Mouse (Mus musculus) limb, embryonic 13.5 days (tissue): ENCODE results near the gene Ccdc186. TPM values are rescaled to one million over a fixed set of nuclear protein-coding genes. Genes with fewer than 3 reads are reported as not detected.
"Not testable (repeated sequence)": the region's sequence is repeated elsewhere in the genome, so short reads cannot be mapped to it uniquely, and the experiment has no call there.

Experiments
- ATAC-seq: fragments of 200-750 bp; cut with Nextera tagmentation; 2 replicates; pipeline ENCODE4 v1.8.0; 2017; ENCODE audit warnings: low read depth, moderate number of reproducible peaks, moderate TSS enrichment; ENCODE audit not compliant: low FRiP score
- H3K27ac ChIP-seq: fragments of 300-500 bp; sonication (generic); 2 replicates; pipeline ENCODE4 v1.5.1; 2015; ENCODE audit warnings: inconsistent platforms, mild to moderate bottlenecking, moderate library complexity
- H3K27me3 ChIP-seq: fragments of 300-500 bp; sonication (generic); 2 replicates; pipeline ENCODE4 v1.6.1; 2015; ENCODE audit warnings: mild to moderate bottlenecking, inconsistent platforms
- H3K36me3 ChIP-seq: fragments of 300-500 bp; sonication (generic); 2 replicates; pipeline ENCODE4 v1.6.1; 2015; ENCODE audit warnings: inconsistent platforms, mild to moderate bottlenecking, moderate library complexity
- H3K4me1 ChIP-seq: fragments of 300-500 bp; sonication (generic); 2 replicates; pipeline ENCODE4 v1.6.1; 2015; ENCODE audit warnings: inconsistent platforms
- H3K4me2 ChIP-seq: fragments of 300-500 bp; sonication (generic); replicated peaks from 2 replicates; pipeline ENCODE4 v1.6.1; 2015; ENCODE audit warnings: inconsistent platforms, mild to moderate bottlenecking, moderate library complexity
- H3K4me3 ChIP-seq: fragments of 300-500 bp; sonication (generic); 2 replicates; pipeline ENCODE4 v1.5.1; 2015; ENCODE audit warnings: moderate library complexity, mild to moderate bottlenecking, inconsistent platforms
- H3K9ac ChIP-seq: fragments of 300-500 bp; sonication (generic); 2 replicates; pipeline ENCODE4 v1.6.1; 2015; ENCODE audit warnings: mild to moderate bottlenecking, inconsistent platforms
- H3K9me3 ChIP-seq: fragments of 300-500 bp; sonication (generic); 2 replicates; pipeline ENCODE4 v1.6.1; 2016; ENCODE audit warnings: inconsistent platforms
- WGBS: fragments of 180-500 bp; shearing (Covaris S2); methylation state at CpG from one replicate; pipeline ENCODE4 v1.1.7; 2015; 5-methylcytosine and 5-hydroxymethylcytosine counted together
- polyA plus RNA-seq: library from polyadenylated mRNA; unstranded; fragments of >200 nt; fragmentation: Nextera tagmentation; extraction: Ambion mirVana; gene quantifications from 2 replicates; pipeline ENCODE4 v1.2.1, GENCODE M21; 2015

Gene Ccdc186
- polyA plus RNA-seq, 1 experiment from 2014 or later: 26.9 TPM

- H3K4me3 ChIP-seq: no peak overlapping the region
- no peak for ATAC-seq
- no peak overlapping the region for H3K27ac ChIP-seq
- WGBS: 95% methylated on average over 11 of the region's 11 CpGs
- no peaks in the 10 kb centered on the region for H3K27me3 ChIP-seq
- no peaks in the 10 kb centered on the region for H3K4me1 ChIP-seq
- H3K9me3 ChIP-seq: no peaks in the 10 kb centered on the region
- no peak overlapping the region for H3K4me2 ChIP-seq
- H3K36me3 ChIP-seq: peaks cover 92% of the 10 kb centered on the region
- no peak overlapping the region for H3K9ac ChIP-seq
Observed at GRCm38 (mm10) chr19:56797376-56797775, 24.6 kb downstream of the Ccdc186 start.

- Histone ChIP-seq H3K4me1 (no peaks in the 10 kb centered on the region), H3K4me3 (no peak overlapping the region), H3K4me2 (no peak overlapping the region), H3K9ac (no peak overlapping the region), H3K27ac (no peak overlapping the region), H3K36me3 (peaks cover 56% of the 10 kb centered on the region), H3K27me3 (no peaks in the 10 kb centered on the region), H3K9me3 (no peaks in the 10 kb centered on the region)
- no peak for ATAC-seq
- WGBS: 89% methylated on average over 5 of the region's 5 CpGs
Observed at GRCm38 (mm10) chr19:56788952-56789351, 33.0 kb downstream of the Ccdc186 start.

GRCm38 (mm10) chr19:56787911-56788310 is 34.1 kb downstream of the Ccdc186 start:
- no peak overlapping the region for H3K27ac ChIP-seq
- no peak for ATAC-seq
- no peaks in the 10 kb centered on the region for H3K27me3 ChIP-seq
- H3K4me3 ChIP-seq: no peak overlapping the region
- WGBS: 85% methylated on average over 7 of the region's 7 CpGs
- H3K9me3 ChIP-seq: no peaks in the 10 kb centered on the region
- H3K4me2 ChIP-seq: no peak overlapping the region
- peaks cover 53% of the 10 kb centered on the region for H3K36me3 ChIP-seq
- no peaks in the 10 kb centered on the region for H3K4me1 ChIP-seq
- no peak overlapping the region for H3K9ac ChIP-seq

GRCm38 (mm10) chr19:56778532-56778931 is 43.5 kb downstream of the Ccdc186 start:
- ATAC-seq, H3K9ac ChIP-seq, H3K27ac ChIP-seq, H3K4me3 ChIP-seq, H3K4me2 ChIP-seq, H3K9me3 ChIP-seq, H3K36me3 ChIP-seq: not testable (repeated sequence)
- peaks cover 42% of the 10 kb centered on the region for H3K27me3 ChIP-seq
- 93% methylated on average over 7 of the region's 7 CpGs for WGBS
- H3K4me1 ChIP-seq: peaks cover 23% of the 10 kb centered on the region

- H3K27ac ChIP-seq: no peak overlapping the region
- WGBS: 23% methylated on average over 16 of the region's 16 CpGs
- H3K9me3 ChIP-seq: no peaks in the 10 kb centered on the region
- H3K36me3 ChIP-seq: no peaks in the 10 kb centered on the region
- H3K4me1 ChIP-seq: peaks cover 23% of the 10 kb centered on the region
- peak; percentile 66 for ATAC-seq
- H3K4me3 ChIP-seq: no peak overlapping the region; the same call in 1 of the 2 replicates
- no peak overlapping the region for H3K9ac ChIP-seq
- peak overlapping the region; percentile 66 for H3K4me2 ChIP-seq
- H3K27me3 ChIP-seq: peaks cover 42% of the 10 kb centered on the region
Observed at GRCm38 (mm10) chr19:56776719-56777382, 45.1 kb downstream of the Ccdc186 start.

GRCm38 (mm10) chr19:56775893-56776718 is 45.9 kb downstream of the Ccdc186 start:
- no peak for ATAC-seq
- H3K9ac ChIP-seq: peak overlapping the region; percentile 40; the same call in 1 of the 2 replicates
- no peak overlapping the region for H3K27ac ChIP-seq

GRCm38 (mm10) chr19:56774971-56775892 is 46.8 kb downstream of the Ccdc186 start:
- no peak overlapping the region for H3K27ac ChIP-seq
- H3K36me3 ChIP-seq: no peaks in the 10 kb centered on the region
- peaks cover 23% of the 10 kb centered on the region for H3K4me1 ChIP-seq
- WGBS: 27% methylated on average over 24 of the region's 24 CpGs
- no peaks in the 10 kb centered on the region for H3K9me3 ChIP-seq
- peak overlapping the region; percentile 66 for H3K4me2 ChIP-seq
- H3K9ac ChIP-seq: peak overlapping the region; percentile 40; the same call in 1 of the 2 replicates
- H3K27me3 ChIP-seq: peaks cover 42% of the 10 kb centered on the region
- peak overlapping the region; percentile 34 for H3K4me3 ChIP-seq
- no peak for ATAC-seq

More at GRCm38 (mm10) chr19:56775893-56776718, 45.9 kb downstream of the Ccdc186 start:
- Histone ChIP-seq H3K36me3 (no peaks in the 10 kb centered on the region), H3K4me1 (peaks cover 23% of the 10 kb centered on the region), H3K9me3 (no peaks in the 10 kb centered on the region), H3K4me3 (peak overlapping the region; percentile 34), H3K4me2 (peak overlapping the region; percentile 66), H3K27me3 (peaks cover 42% of the 10 kb centered on the region)
- WGBS: 2% methylated on average over 17 of the region's 18 CpGs

GRCm38 (mm10) chr19:56774408-56774962 is 47.5 kb downstream of the Ccdc186 start:
- 78% methylated on average over 9 of the region's 9 CpGs for WGBS
- Histone ChIP-seq H3K9me3 (no peaks in the 10 kb centered on the region), H3K9ac (no peak overlapping the region), H3K27me3 (peaks cover 42% of the 10 kb centered on the region), H3K4me3 (no peak overlapping the region), H3K27ac (no peak overlapping the region), H3K4me2 (no peak overlapping the region), H3K4me1 (peaks cover 23% of the 10 kb centered on the region), H3K36me3 (no peaks in the 10 kb centered on the region)
- no peak for ATAC-seq

GRCm38 (mm10) chr19:56773393-56773971 is 48.5 kb downstream of the Ccdc186 start:
- Histone ChIP-seq H3K4me3 (no peak overlapping the region), H3K36me3 (no peaks in the 10 kb centered on the region), H3K27ac (no peak overlapping the region), H3K9ac (no peak overlapping the region), H3K9me3 (no peaks in the 10 kb centered on the region), H3K27me3 (peaks cover 42% of the 10 kb centered on the region), H3K4me2 (no peak overlapping the region), H3K4me1 (peaks cover 23% of the 10 kb centered on the region)
- ATAC-seq: no peak
- WGBS: 74% methylated on average over 10 of the region's 10 CpGs

- Histone ChIP-seq H3K27ac (no peak overlapping the region), H3K36me3 (no peaks in the 10 kb centered on the region), H3K4me2 (no peak overlapping the region), H3K4me1 (peaks cover 23% of the 10 kb centered on the region), H3K4me3 (no peak overlapping the region), H3K27me3 (peaks cover 33% of the 10 kb centered on the region), H3K9me3 (no peaks in the 10 kb centered on the region), H3K9ac (no peak overlapping the region)
- ATAC-seq: no peak
- WGBS: 85% methylated on average over 7 of the region's 7 CpGs
Observed at GRCm38 (mm10) chr19:56772158-56772557, 49.8 kb downstream of the Ccdc186 start.

GRCm38 (mm10) chr19:56769024-56769423 is 53.0 kb downstream of the Ccdc186 start:
- Histone ChIP-seq H3K4me3 (no peak overlapping the region), H3K27me3 (0 out of 2 replicates have a peak, but pooled peaks cover 5% of the 10 kb centered on the region), H3K27ac (no peak overlapping the region), H3K9me3 (no peaks in the 10 kb centered on the region), H3K4me1 (no peaks in the 10 kb centered on the region), H3K4me2 (no peak overlapping the region), H3K36me3 (no peaks in the 10 kb centered on the region), H3K9ac (no peak overlapping the region)
- WGBS: 87% methylated on average over 9 of the region's 9 CpGs
- ATAC-seq: no peak
